Mouse (Mus musculus) midbrain, embryonic 11.5 days (tissue): ENCODE results near the gene Apopt1. TPM values are rescaled to one million over a fixed set of nuclear protein-coding genes. Genes with fewer than 3 reads are reported as not detected.
A peak's percentile ranks its signal among the peaks of the same experiment; 100 is the strongest.
"Not testable (repeated sequence)": the region's sequence is repeated elsewhere in the genome, so short reads cannot be mapped to it uniquely, and the experiment has no call there.

Experiments
- ATAC-seq: fragments of 200-750 bp; cut with Nextera tagmentation; 2 replicates; pipeline ENCODE4 v1.8.0; 2017; ENCODE audit warnings: moderate TSS enrichment, moderate library complexity; ENCODE audit not compliant: low FRiP score
- DNase-seq: peaks from one replicate; pipeline ENCODE4 v3.0.0; 2015; ENCODE audit warnings: low spot score; ENCODE audit errors: missing footprints
- H3K27ac ChIP-seq: fragments of 300-500 bp; sonication (generic); 2 replicates; pipeline ENCODE4 v1.5.1; 2014; ENCODE audit warnings: low read depth, low read length
- H3K27me3 ChIP-seq: fragments of 300-500 bp; sonication (generic); 2 replicates; pipeline ENCODE4 v1.6.1; 2014; ENCODE audit warnings: mild to moderate bottlenecking, low read length, moderate library complexity, mixed read lengths; ENCODE audit not compliant: control insufficient read depth, insufficient read depth
- H3K36me3 ChIP-seq: fragments of 300-500 bp; sonication (generic); 2 replicates; pipeline ENCODE4 v1.6.1; 2014; ENCODE audit warnings: mild to moderate bottlenecking, low read length, moderate library complexity, mixed read lengths; ENCODE audit not compliant: control insufficient read depth, insufficient read depth
- H3K4me1 ChIP-seq: fragments of 300-500 bp; sonication (generic); 2 replicates; pipeline ENCODE4 v1.6.1; 2014; ENCODE audit warnings: low read length; ENCODE audit not compliant: control insufficient read depth, insufficient read depth
- H3K4me2 ChIP-seq: fragments of 300-500 bp; sonication (generic); 2 replicates; pipeline ENCODE4 v1.6.1; 2014; ENCODE audit warnings: mild to moderate bottlenecking, moderate library complexity
- H3K4me3 ChIP-seq: fragments of 300-500 bp; sonication (generic); 2 replicates; pipeline ENCODE4 v1.5.1; 2014; ENCODE audit warnings: low read depth, low read length
- H3K9ac ChIP-seq: fragments of 300-500 bp; sonication (generic); 2 replicates; pipeline ENCODE4 v1.6.1; 2014; ENCODE audit warnings: low read length
- H3K9me3 ChIP-seq: fragments of 300-500 bp; sonication (generic); 2 replicates; pipeline ENCODE4 v1.6.1; 2016; ENCODE audit warnings: low read length; ENCODE audit not compliant: control insufficient read depth
- WGBS: fragments of 180-500 bp; shearing (Covaris S2); extraction: QIAGEN DNeasy Blood & Tissue Kit; methylation state at CpG from one replicate; pipeline ENCODE4 v1.1.7; 2014; 5-methylcytosine and 5-hydroxymethylcytosine counted together
- polyA plus RNA-seq: library from polyadenylated mRNA; unstranded; fragments of >200 nt; fragmentation: Nextera tagmentation; extraction: Ambion mirVana; gene quantifications from 2 replicates; pipeline ENCODE4 v1.2.1, GENCODE M21; 2014

Apopt1 gene
- polyA plus RNA-seq, 1 experiment from 2014 or later: 50.8 TPM

DNA sequence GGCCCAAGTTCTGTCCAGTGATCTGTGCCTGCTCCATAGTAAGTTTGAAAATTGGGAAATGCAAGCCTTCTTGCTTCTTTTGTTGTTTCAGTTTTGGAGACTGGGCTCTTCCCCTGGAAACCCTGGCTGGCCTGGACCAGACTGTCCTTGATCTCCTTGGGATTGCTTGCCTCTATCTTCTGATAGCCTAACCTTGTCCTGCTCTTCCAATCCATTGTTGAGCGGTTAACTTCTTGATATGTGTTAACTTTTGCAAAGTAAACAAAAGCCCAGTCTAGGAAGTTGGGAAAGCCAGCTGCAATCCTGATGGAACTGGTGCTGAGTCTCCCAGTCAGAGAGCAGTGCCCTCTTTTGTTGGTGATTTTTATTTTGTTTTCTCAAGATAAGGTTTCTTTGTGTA is 14.9 kb downstream of the Apopt1 start:
- DNase-seq: no peak
- H3K36me3 ChIP-seq: no peaks in the 10 kb centered on the region
- WGBS: 97% methylated on average over 1 of the region's 1 CpGs

DNA sequence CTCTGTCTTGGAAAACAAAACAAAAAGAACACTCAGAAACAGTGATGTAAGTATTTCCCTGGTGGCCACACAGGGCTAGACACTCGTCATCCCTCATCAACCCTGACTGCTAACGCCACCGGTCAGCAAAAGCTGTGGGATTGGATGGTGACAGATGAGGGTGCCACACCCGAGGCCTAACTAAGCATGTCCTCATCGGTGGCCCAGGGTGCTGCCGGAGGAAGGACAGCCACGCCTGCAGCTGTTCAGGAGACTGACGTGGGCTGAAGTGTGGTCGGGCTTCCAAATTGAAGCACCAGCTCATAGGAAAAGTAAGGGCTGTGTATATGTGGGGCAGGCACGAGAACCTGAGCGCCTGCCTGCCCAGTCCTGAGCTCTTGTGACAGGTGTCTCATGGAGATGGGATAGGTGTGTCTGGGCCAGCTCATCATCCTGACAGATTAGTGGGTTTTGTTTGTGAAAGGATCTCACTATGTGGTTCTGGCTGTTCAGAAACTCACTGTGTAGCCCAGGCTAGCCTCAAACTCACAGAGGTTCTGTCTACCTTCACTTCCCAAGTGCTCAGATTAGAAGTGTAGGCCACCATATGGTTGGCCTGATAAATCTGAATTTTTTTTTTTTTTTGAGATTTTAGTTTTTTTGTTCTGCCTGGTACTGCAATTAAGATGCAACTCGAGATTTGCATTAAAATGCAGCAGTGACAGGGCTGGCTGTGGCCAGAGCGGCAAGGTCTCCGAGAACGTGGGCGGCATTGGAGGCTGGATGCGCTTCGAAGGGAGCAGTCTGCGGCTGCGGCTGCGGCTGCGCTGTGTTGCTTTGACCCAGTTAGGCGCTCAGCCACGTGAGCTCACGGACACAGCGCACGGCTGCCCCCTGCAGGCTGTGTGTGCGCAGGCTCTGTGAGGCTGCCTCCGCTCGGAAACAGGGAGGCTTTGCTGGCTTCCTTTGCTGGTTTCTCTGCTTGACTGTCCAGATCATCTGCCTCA is 19.1 kb downstream of the Apopt1 start:
- H3K9ac ChIP-seq: 0 out of 2 replicates have a peak overlapping the region, but pooled peaks have one; percentile 20
- ATAC-seq: peak; percentile 91
- 33% methylated on average over 30 of the region's 30 CpGs for WGBS

More for the DNA sequence above, 14.9 kb downstream of the Apopt1 start:
- Histone ChIP-seq H3K27ac (no peak overlapping the region), H3K4me1 (peaks cover 13% of the 10 kb centered on the region), H3K27me3 (no peaks in the 10 kb centered on the region), H3K9ac (no peak overlapping the region), H3K4me2 (no peak overlapping the region), H3K9me3 (no peaks in the 10 kb centered on the region), H3K4me3 (no peak overlapping the region)
- ATAC-seq: no peak

DNA sequence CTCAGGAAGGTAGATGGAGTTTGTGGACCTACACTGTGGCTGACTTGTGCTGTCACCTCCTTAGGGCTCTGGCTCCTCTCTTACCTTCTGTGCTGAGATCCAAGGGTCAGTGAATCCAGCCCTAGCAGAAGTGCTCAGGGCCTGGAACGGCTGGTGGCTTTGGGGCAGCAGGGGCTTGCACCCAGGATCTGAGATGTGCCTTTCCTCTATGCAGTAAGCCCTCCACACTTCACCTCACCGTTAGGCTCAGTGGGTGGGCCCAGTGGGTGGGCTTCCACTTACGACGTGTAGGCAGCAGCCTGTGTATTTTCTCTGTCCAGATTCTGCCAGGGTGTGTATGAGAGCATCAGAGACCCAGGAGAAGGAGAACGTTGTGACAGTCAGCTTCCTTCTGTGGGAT is 19.9 kb downstream of the Apopt1 start:
- Histone ChIP-seq H3K9ac (peak overlapping the region; percentile 20; the same call in 1 of the 2 replicates), H3K4me3 (no peak overlapping the region), H3K27ac (no peak overlapping the region), H3K27me3 (no peaks in the 10 kb centered on the region), H3K36me3 (no peaks in the 10 kb centered on the region; the same call in 1 of the 2 replicates), H3K9me3 (no peaks in the 10 kb centered on the region), H3K4me2 (no peak overlapping the region), H3K4me1 (no peaks in the 10 kb centered on the region)
- DNase-seq (no peak), ATAC-seq (peak; percentile 46; the same call in 1 of the 2 replicates)
- 54% methylated on average over 5 of the region's 5 CpGs for WGBS

More for the DNA sequence above, 19.1 kb downstream of the Apopt1 start:
- Histone ChIP-seq H3K36me3 (no peaks in the 10 kb centered on the region; the same call in 1 of the 2 replicates), H3K4me2 (no peak overlapping the region), H3K27me3 (no peaks in the 10 kb centered on the region), H3K9me3 (no peaks in the 10 kb centered on the region), H3K4me3 (no peak overlapping the region), H3K4me1 (no peaks in the 10 kb centered on the region), H3K27ac (no peak overlapping the region)
- DNase-seq: peak; percentile 99

DNA sequence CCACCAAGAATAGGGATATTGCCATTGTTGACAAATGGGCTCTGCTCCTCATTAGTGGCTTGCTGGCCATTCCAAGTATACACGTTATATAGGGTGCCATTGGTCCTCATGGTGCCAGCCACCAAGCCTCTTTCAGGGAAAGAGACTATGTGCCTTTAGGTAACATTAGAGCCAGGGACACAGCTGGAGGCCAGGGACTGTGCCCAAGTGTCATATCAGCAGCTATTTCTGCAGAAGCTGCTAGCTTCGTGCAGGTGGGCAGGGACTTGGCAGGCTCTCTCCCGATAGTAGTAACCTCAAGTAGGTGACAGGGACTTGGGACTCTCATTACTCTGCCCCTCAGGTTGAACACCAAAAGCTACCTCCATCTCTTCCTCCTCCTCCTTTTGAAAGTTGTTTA is 21.9 kb downstream of the Apopt1 start:
- Histone ChIP-seq H3K4me1 (no peaks in the 10 kb centered on the region), H3K9me3 (no peaks in the 10 kb centered on the region), H3K4me3 (no peak overlapping the region), H3K27me3 (no peaks in the 10 kb centered on the region), H3K27ac (no peak overlapping the region), H3K36me3 (no peaks in the 10 kb centered on the region; the same call in 1 of the 2 replicates), H3K4me2 (no peak overlapping the region), H3K9ac (no peak overlapping the region)
- 96% methylated on average over 3 of the region's 3 CpGs for WGBS
- ATAC-seq: no peak
- DNase-seq: no peak

DNA sequence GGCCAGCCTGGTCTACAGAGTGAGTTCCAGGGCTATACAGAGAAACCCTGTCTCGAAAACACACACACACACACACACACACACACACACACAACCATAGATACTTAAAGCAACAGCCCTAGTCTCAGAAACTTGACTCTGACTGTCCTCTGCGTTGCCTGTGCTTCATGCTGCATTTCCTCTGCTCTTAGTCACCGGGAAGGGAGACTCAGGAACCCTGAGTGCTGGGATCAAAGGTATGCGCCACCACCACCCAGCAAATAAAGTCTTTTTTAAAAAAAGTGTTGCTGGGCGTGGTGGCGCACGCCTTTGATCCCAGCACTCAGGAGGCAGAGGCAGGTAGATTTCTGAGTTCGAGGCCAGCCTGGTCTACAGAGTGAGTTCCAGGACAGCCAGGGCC is 23.6 kb downstream of the Apopt1 start:
- ATAC-seq, H3K4me1 ChIP-seq, H3K9ac ChIP-seq, H3K27ac ChIP-seq, H3K27me3 ChIP-seq, H3K4me2 ChIP-seq, H3K9me3 ChIP-seq, H3K4me3 ChIP-seq, H3K36me3 ChIP-seq: not testable (repeated sequence)
- DNase-seq: peak; percentile 54
- WGBS: 90% methylated on average over 8 of the region's 8 CpGs

DNA sequence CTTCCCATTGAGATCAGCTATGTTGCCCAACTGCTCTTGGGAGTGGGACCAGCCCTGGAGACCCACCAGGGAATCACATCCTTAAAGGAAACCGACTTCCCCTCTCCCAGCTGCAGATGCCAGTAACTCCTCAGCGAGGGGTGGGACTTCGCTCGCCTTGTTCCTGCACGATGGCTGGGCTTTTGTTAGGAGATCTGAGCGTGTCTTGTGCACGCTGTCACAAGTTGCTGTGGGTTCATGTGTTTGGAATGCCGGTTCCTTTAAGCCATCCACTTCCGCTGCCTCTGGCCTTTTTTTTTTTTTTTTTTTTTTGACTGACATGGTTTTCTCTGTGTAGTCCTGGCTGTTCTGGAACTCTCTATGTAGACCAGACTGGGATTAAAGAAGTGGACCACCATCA is 24.3 kb downstream of the Apopt1 start:
- Histone ChIP-seq H3K4me1 (no peaks in the 10 kb centered on the region), H3K36me3 (no peaks in the 10 kb centered on the region; the same call in 1 of the 2 replicates), H3K9ac (no peak overlapping the region), H3K27ac (no peak overlapping the region), H3K9me3 (no peaks in the 10 kb centered on the region), H3K4me3 (no peak overlapping the region), H3K27me3 (no peaks in the 10 kb centered on the region), H3K4me2 (no peak overlapping the region)
- WGBS: 62% methylated on average over 9 of the region's 9 CpGs
- ATAC-seq (no peak), DNase-seq (no peak)

DNA sequence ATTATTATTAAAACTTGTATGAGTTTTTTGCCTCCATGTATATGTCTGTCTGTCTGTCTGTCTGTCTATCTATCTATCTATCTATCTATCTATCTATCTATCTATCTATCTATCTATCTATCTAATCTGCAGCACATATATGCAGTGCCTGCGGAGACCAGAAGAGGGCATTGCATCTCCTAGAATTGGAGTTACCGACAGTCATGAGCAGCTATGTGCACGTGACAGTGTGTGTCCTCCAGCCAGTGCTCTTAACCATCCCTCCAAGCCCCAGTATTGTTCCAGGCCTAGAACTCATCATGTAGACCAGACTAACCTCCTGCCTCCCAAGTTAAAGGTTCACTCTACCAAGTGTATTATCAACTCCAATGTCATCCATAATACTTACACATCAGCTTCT is 25.7 kb downstream of the Apopt1 start:
- H3K9me3 ChIP-seq: no peaks in the 10 kb centered on the region
- no peak overlapping the region for H3K9ac ChIP-seq
- ATAC-seq: no peak
- H3K4me1 ChIP-seq: no peaks in the 10 kb centered on the region
- no peak overlapping the region for H3K4me2 ChIP-seq
- no peaks in the 10 kb centered on the region; the same call in 1 of the 2 replicates for H3K36me3 ChIP-seq
- no peak overlapping the region for H3K27ac ChIP-seq
- DNase-seq: peak; percentile 89
- WGBS: 9% methylated on average over 3 of the region's 3 CpGs
- no peaks in the 10 kb centered on the region for H3K27me3 ChIP-seq
- no peak overlapping the region for H3K4me3 ChIP-seq

DNA sequence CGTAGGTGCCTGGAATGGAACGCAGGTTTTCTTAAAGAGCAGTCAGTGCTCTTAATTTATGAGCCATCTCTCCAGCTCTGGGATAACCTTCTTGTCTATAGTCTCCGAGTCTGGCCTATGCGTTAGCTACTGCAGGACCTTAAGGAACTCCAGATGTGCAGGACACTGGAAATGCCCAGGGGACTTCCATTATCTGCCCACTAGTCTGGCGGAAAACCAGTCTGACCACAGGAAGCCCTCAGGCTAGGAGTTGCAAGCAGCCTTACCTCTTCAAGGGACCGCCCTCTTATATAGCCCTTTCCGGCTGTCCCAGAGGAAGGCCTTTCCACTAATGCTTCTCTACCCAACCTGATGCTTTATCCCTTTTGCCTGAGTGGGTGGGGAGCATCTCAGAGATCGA is 28.3 kb downstream of the Apopt1 start:
- no peaks in the 10 kb centered on the region for H3K36me3 ChIP-seq
- ATAC-seq (no peak), DNase-seq (no peak)
- H3K9me3 ChIP-seq: no peaks in the 10 kb centered on the region
- no peak overlapping the region for H3K4me3 ChIP-seq
- H3K27ac ChIP-seq: no peak overlapping the region
- no peak overlapping the region for H3K4me2 ChIP-seq
- WGBS: 84% methylated on average over 8 of the region's 8 CpGs
- no peaks in the 10 kb centered on the region for H3K27me3 ChIP-seq
- H3K4me1 ChIP-seq: no peaks in the 10 kb centered on the region; the same call in 1 of the 2 replicates
- H3K9ac ChIP-seq: no peak overlapping the region

DNA sequence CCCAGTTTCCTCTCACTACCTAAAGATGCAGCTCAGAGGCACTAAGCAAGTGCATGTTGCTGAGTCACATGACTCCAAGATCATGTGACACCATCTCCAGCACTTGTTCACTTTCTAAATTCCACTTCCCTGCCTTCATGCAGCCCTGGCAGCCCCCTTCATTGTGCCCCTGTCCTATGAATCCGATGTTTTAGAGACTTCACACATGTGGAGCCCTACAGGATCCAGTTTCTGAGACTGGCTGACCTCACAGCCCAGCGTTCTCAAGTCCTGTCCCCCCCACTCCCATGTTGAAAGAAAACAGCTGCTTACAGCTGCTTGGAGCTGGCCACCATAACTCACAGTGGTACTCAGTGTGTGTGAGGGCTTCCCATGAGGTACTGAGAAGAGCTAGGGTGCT is 30.4 kb downstream of the Apopt1 start:
- H3K36me3 ChIP-seq: no peaks in the 10 kb centered on the region
- H3K9me3 ChIP-seq: no peaks in the 10 kb centered on the region
- no peak overlapping the region for H3K4me2 ChIP-seq
- no peak for ATAC-seq
- 89% methylated on average over 2 of the region's 2 CpGs for WGBS
- no peak for DNase-seq
- no peak overlapping the region for H3K9ac ChIP-seq
- H3K4me3 ChIP-seq: no peak overlapping the region
- no peaks in the 10 kb centered on the region; the same call in 1 of the 2 replicates for H3K4me1 ChIP-seq
- no peak overlapping the region for H3K27ac ChIP-seq
- no peaks in the 10 kb centered on the region for H3K27me3 ChIP-seq
